Mouse (Mus musculus): ENCODE measurements at regions not wholly inside any gene's neighbourhood (a gene's known extent, or its start where the extent isn't known, plus 50 kb on each side); places are given as distances from the start of the nearest gene placed in this dataset.

GRCm38 (mm10) chr10:17277911-17278310, 445.1 kb upstream of the Cited2 start:
- TF ChIP-seq CTCF (IDR thresholded peaks at IDR 0.05; ENCODE audit: extremely low read depth, insufficient read depth, insufficient read length, insufficient replicate concordance) (no peak), POLR2A (IDR thresholded peaks at IDR 0.05; ENCODE audit: low read depth, low read length) (no peak)
- H3K4me1 ChIP-seq (ENCODE audit: control insufficient read depth, insufficient read depth, insufficient read length): no peaks in the 10 kb centered on the region
- no peaks in the 10 kb centered on the region for H3K27me3 ChIP-seq (ENCODE audit: control insufficient read depth, insufficient read depth, low read length)
- DNase-seq (ENCODE audit: low read depth in 1 of 2, low spot score in 2 of 2): no peak
- H3K4me3 ChIP-seq (ENCODE audit: extremely low read depth, insufficient read depth, insufficient read length): no peak overlapping the region
- H3K27ac ChIP-seq (ENCODE audit: insufficient read depth, low read length): no peak overlapping the region
- H3K36me3 ChIP-seq (ENCODE audit: control insufficient read depth, insufficient read depth, low read length): no peaks in the 10 kb centered on the region

- Histone ChIP-seq H3K27me3 (ENCODE audit: control insufficient read depth, insufficient read depth, low read length) (no peaks in the 10 kb centered on the region), H3K36me3 (ENCODE audit: control insufficient read depth, insufficient read depth, low read length) (no peaks in the 10 kb centered on the region), H3K27ac (ENCODE audit: insufficient read depth, low read length) (no peak overlapping the region), H3K4me1 (ENCODE audit: control insufficient read depth, insufficient read depth, insufficient read length) (no peaks in the 10 kb centered on the region), H3K4me3 (ENCODE audit: extremely low read depth, insufficient read depth, insufficient read length) (no peak overlapping the region)
- TF ChIP-seq POLR2A (IDR thresholded peaks at IDR 0.05; ENCODE audit: low read depth, low read length): no peak
- no peak for TF ChIP-seq CTCF (IDR thresholded peaks at IDR 0.05; ENCODE audit: extremely low read depth, insufficient read depth, insufficient read length, insufficient replicate concordance)
- 96% methylated on average over 5 of the region's 5 CpGs for WGBS
- DNase-seq (ENCODE audit: low read depth in 1 of 2, low spot score in 2 of 2): no peak
Measured at GRCm38 (mm10) chr10:17284858-17285257, 438.2 kb upstream of the Cited2 start.

DNA sequence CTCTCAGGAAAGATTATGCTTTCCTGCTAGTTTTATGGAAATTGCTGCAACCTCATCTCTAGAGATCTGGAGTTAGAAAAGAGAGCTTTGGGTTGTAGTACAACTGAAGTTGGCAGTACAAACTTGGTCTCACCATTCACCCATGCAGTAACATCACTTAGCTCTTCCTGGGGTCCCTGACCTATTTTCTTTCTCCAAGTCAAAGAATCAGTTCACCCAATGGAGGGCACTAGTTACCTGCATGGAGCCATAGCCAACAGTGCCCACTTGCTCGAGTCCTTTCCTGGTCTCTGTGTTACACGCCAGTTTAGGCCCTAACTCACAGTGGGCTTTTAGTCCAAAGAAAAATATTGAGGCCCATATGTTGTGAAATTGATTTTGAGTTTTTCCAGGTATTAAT, 435.9 kb upstream of the Cited2 start:
- WGBS: 88% methylated on average over 2 of the region's 2 CpGs
- no peaks in the 10 kb centered on the region for H3K4me1 ChIP-seq (ENCODE audit: control insufficient read depth, insufficient read depth, insufficient read length)
- no peak overlapping the region for H3K27ac ChIP-seq (ENCODE audit: insufficient read depth, low read length)
- no peaks in the 10 kb centered on the region for H3K36me3 ChIP-seq (ENCODE audit: control insufficient read depth, insufficient read depth, low read length)
- H3K27me3 ChIP-seq (ENCODE audit: control insufficient read depth, insufficient read depth, low read length): no peaks in the 10 kb centered on the region
- H3K4me3 ChIP-seq (ENCODE audit: extremely low read depth, insufficient read depth, insufficient read length): no peak overlapping the region
- DNase-seq (ENCODE audit: low read depth in 1 of 2, low spot score in 2 of 2): no peak
- TF ChIP-seq POLR2A (IDR thresholded peaks at IDR 0.05; ENCODE audit: low read depth, low read length) (no peak), CTCF (IDR thresholded peaks at IDR 0.05; ENCODE audit: extremely low read depth, insufficient read depth, insufficient read length, insufficient replicate concordance) (no peak)

DNA sequence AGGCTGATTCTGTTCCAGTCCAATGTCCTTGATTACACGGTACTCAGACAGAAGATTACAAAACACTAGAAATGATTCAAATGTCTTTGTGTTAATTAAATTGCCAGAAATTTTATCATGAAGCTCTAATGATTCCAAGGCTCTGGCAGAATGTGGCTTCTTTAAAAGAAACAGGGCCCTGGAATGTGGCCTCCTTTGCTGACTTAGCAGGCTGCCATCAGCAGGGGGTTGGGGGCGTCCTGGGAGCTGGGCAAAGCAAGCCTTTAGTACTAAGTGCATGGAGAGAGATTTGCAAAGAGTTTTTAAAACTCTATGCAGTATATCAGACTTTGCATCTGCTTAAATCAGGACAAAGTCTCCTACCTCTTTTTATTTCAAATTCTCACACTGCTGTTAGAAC, 434.8 kb upstream of the Cited2 start:
- DNase-seq (ENCODE audit: low read depth in 1 of 2, low spot score in 2 of 2): no peak
- TF ChIP-seq CTCF (IDR thresholded peaks at IDR 0.05; ENCODE audit: extremely low read depth, insufficient read depth, insufficient read length, insufficient replicate concordance) (no peak), POLR2A (IDR thresholded peaks at IDR 0.05; ENCODE audit: low read depth, low read length) (no peak)
- H3K4me3 ChIP-seq (ENCODE audit: extremely low read depth, insufficient read depth, insufficient read length): no peak overlapping the region
- WGBS: 82% methylated on average over 2 of the region's 2 CpGs
- H3K4me1 ChIP-seq (ENCODE audit: control insufficient read depth, insufficient read depth, insufficient read length): no peaks in the 10 kb centered on the region
- no peaks in the 10 kb centered on the region for H3K36me3 ChIP-seq (ENCODE audit: control insufficient read depth, insufficient read depth, low read length)
- H3K27ac ChIP-seq (ENCODE audit: insufficient read depth, low read length): no peak overlapping the region
- no peaks in the 10 kb centered on the region for H3K27me3 ChIP-seq (ENCODE audit: control insufficient read depth, insufficient read depth, low read length)

- Histone ChIP-seq H3K4me1 (ENCODE audit: control insufficient read depth, insufficient read depth, insufficient read length) (no peaks in the 10 kb centered on the region), H3K4me3 (ENCODE audit: extremely low read depth, insufficient read depth, insufficient read length) (no peak overlapping the region), H3K27me3 (ENCODE audit: control insufficient read depth, insufficient read depth, low read length) (no peaks in the 10 kb centered on the region), H3K36me3 (ENCODE audit: control insufficient read depth, insufficient read depth, low read length) (no peaks in the 10 kb centered on the region), H3K27ac (ENCODE audit: insufficient read depth, low read length) (no peak overlapping the region)
- TF ChIP-seq POLR2A (IDR thresholded peaks at IDR 0.05; ENCODE audit: low read depth, low read length) (no peak), CTCF (IDR thresholded peaks at IDR 0.05; ENCODE audit: extremely low read depth, insufficient read depth, insufficient read length, insufficient replicate concordance) (no peak)
- DNase-seq (ENCODE audit: low read depth in 1 of 2, low spot score in 2 of 2): no peak
- 93% methylated on average over 6 of the region's 6 CpGs for WGBS
Measured at GRCm38 (mm10) chr10:17292331-17292730, 430.7 kb upstream of the Cited2 start.

DNA sequence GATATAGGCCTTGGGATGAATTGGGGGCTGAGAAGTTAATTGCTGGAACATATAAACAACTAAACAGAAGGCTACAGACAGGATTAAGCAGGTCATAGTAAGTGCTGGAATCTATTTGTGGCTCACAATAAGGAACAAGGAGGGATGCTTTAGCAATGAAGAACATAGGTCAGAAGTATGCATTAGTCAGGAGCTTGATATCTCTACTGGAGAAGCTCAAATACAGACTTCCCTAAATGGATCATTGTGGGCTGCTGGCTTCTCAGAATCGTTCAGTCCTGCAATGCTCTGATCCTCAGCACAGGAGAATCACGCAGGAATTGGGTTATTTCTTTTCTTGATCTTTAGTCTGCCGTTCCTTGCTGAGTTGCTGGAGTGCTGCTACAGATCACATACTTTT, 428.6 kb upstream of the Cited2 start:
- 66% methylated on average over 3 of the region's 3 CpGs for WGBS

DNA sequence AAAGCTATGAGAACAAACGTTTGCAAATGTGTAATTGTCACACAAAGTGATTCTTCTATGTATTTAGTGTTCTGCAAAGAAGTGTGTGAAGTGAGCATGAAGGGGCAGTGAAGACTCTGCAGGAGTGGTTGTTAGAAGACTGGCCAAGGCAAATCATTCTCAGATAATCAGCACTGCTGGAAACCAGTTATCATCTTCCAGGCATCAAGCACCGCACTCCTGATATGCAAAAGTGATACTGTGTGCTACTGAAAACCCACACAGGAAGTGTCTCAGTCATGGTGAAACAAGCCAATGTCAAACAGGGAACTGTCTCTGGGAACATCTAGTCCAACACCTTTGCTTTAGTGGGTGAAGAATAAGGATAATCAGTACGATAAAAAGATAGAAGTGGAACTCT, 427.9 kb upstream of the Cited2 start:
- H3K4me3 ChIP-seq (ENCODE audit: extremely low read depth, insufficient read depth, insufficient read length): no peak overlapping the region
- 52% methylated on average over 3 of the region's 3 CpGs for WGBS
- DNase-seq (ENCODE audit: low read depth in 1 of 2, low spot score in 2 of 2): no peak
- TF ChIP-seq POLR2A (IDR thresholded peaks at IDR 0.05; ENCODE audit: low read depth, low read length): no peak
- no peak for TF ChIP-seq CTCF (IDR thresholded peaks at IDR 0.05; ENCODE audit: extremely low read depth, insufficient read depth, insufficient read length, insufficient replicate concordance)
- H3K27ac ChIP-seq (ENCODE audit: insufficient read depth, low read length): no peak overlapping the region
- H3K36me3 ChIP-seq (ENCODE audit: control insufficient read depth, insufficient read depth, low read length): no peaks in the 10 kb centered on the region
- no peaks in the 10 kb centered on the region for H3K4me1 ChIP-seq (ENCODE audit: control insufficient read depth, insufficient read depth, insufficient read length)
- no peaks in the 10 kb centered on the region for H3K27me3 ChIP-seq (ENCODE audit: control insufficient read depth, insufficient read depth, low read length)

More for the DNA sequence above, 428.6 kb upstream of the Cited2 start:
- no peaks in the 10 kb centered on the region for H3K27me3 ChIP-seq (ENCODE audit: control insufficient read depth, insufficient read depth, low read length)
- H3K36me3 ChIP-seq (ENCODE audit: control insufficient read depth, insufficient read depth, low read length): no peaks in the 10 kb centered on the region
- TF ChIP-seq POLR2A (IDR thresholded peaks at IDR 0.05; ENCODE audit: low read depth, low read length): no peak
- TF ChIP-seq CTCF (IDR thresholded peaks at IDR 0.05; ENCODE audit: extremely low read depth, insufficient read depth, insufficient read length, insufficient replicate concordance): no peak
- H3K4me3 ChIP-seq (ENCODE audit: extremely low read depth, insufficient read depth, insufficient read length): no peak overlapping the region
- H3K27ac ChIP-seq (ENCODE audit: insufficient read depth, low read length): no peak overlapping the region
- H3K4me1 ChIP-seq (ENCODE audit: control insufficient read depth, insufficient read depth, insufficient read length): no peaks in the 10 kb centered on the region
- DNase-seq (ENCODE audit: low read depth in 1 of 2, low spot score in 2 of 2): no peak

Data from spleen, adult 2 months (tissue).